Mouse (Mus musculus) urinary bladder, adult 2 months (tissue): ENCODE measurements around the gene Ptgdr2. TPM values are rescaled to one million over a fixed set of nuclear protein-coding genes. Genes with fewer than 3 reads are reported as not detected.

ENCODE experiments used
- DNase-seq: peaks from one replicate; pipeline ENCODE4 v3.0.0; 2022; ENCODE audit warnings: low spot score
- polyA plus RNA-seq: library from polyadenylated mRNA; depleted of rRNA; stranded (reverse); fragments of >200 nt; gene quantifications from 2 replicates; pipeline ENCODE4 v1.2.3, GENCODE M21; 2012; rRNA removed

Ptgdr2 gene
- 0.06 TPM in 2 replicates for polyA plus RNA-seq

GRCm38 (mm10) chr19:10937110-10937563 is at the start of gene Ptgdr2:
Ptgdr2 (plus strand) TSS chr19:10937160.
- no peak for DNase-seq

- DNase-seq, result no peak
Observed at GRCm38 (mm10) chr19:10892201-10892600, 44.8 kb upstream of the Ptgdr2 start.

GRCm38 (mm10) chr19:10895016-10895528 is 41.9 kb upstream of the Ptgdr2 start, which contains the start of gene Prpf19:
Prpf19 (plus strand) TSS chr19:10895231.
- peak; percentile 89 for DNase-seq

GRCm38 (mm10) chr19:10895708-10896107 is 41.3 kb upstream of the Ptgdr2 start:
- DNase-seq, result no peak

- no peak for DNase-seq
Observed at GRCm38 (mm10) chr19:10896849-10897248, 40.1 kb upstream of the Ptgdr2 start.

GRCm38 (mm10) chr19:10897491-10897890 is 39.5 kb upstream of the Ptgdr2 start:
- DNase-seq, result no peak

- DNase-seq, result no peak
Observed at GRCm38 (mm10) chr19:10900315-10900714, 36.6 kb upstream of the Ptgdr2 start.

GRCm38 (mm10) chr19:10901046-10901445 is 35.9 kb upstream of the Ptgdr2 start:
- DNase-seq, result no peak

- no peak for DNase-seq
Observed at GRCm38 (mm10) chr19:10904512-10904911, 32.4 kb upstream of the Ptgdr2 start.

- DNase-seq, result no peak
Observed at GRCm38 (mm10) chr19:10904927-10905727, 31.8 kb upstream of the Ptgdr2 start.

GRCm38 (mm10) chr19:10905728-10906000 is 31.3 kb upstream of the Ptgdr2 start:
- no peak for DNase-seq

GRCm38 (mm10) chr19:10907891-10908290 is 29.1 kb upstream of the Ptgdr2 start:
- DNase-seq, result no peak

- DNase-seq, result no peak
Observed at GRCm38 (mm10) chr19:10909087-10909721, 27.8 kb upstream of the Ptgdr2 start.

- no peak for DNase-seq
Observed at GRCm38 (mm10) chr19:10914291-10914690, 22.7 kb upstream of the Ptgdr2 start.

GRCm38 (mm10) chr19:10914870-10915269 is 22.1 kb upstream of the Ptgdr2 start:
- DNase-seq, result no peak

- no peak for DNase-seq
Observed at GRCm38 (mm10) chr19:10916506-10916905, 20.5 kb upstream of the Ptgdr2 start.

- DNase-seq, result no peak
Observed at GRCm38 (mm10) chr19:10918321-10918991, 18.5 kb upstream of the Ptgdr2 start.

GRCm38 (mm10) chr19:10920532-10920931 is 16.4 kb upstream of the Ptgdr2 start, which contains the start of gene Zp1:
Zp1 (minus strand) TSS chr19:10920632.
- DNase-seq, result no peak

GRCm38 (mm10) chr19:10921058-10921457 is 15.9 kb upstream of the Ptgdr2 start:
- DNase-seq, result no peak

GRCm38 (mm10) chr19:10924220-10924619 is 12.7 kb upstream of the Ptgdr2 start:
- no peak for DNase-seq

- DNase-seq, result no peak
Observed at GRCm38 (mm10) chr19:10926123-10926621, 10.8 kb upstream of the Ptgdr2 start.

GRCm38 (mm10) chr19:10926666-10927065 is 10.3 kb upstream of the Ptgdr2 start:
- no peak for DNase-seq
